Mouse (Mus musculus): Measurements from ENCODE around the gene Nkx6-1. TPM values are rescaled to one million over a fixed set of nuclear protein-coding genes. Genes with fewer than 3 reads are reported as not detected.

Nkx6-1 gene
- polyA plus RNA-seq, 1 experiment from 2014 or later, result 8.9 TPM

- Histone ChIP-seq H3K27me3 (ENCODE audit: control insufficient read depth, insufficient read depth, low read length) (peaks cover 95% of the 10 kb centered on the region), H3K36me3 (replicated peaks; ENCODE audit: control insufficient read depth, insufficient read depth) (no peaks in the 10 kb centered on the region), H3K9ac (no peak overlapping the region), H3K27ac (no peak overlapping the region), H3K4me1 (replicated peaks; ENCODE audit: control insufficient read depth, insufficient read depth, low read length) (no peaks in the 10 kb centered on the region), H3K4me3 (replicated peaks; ENCODE audit: low read length) (no peak overlapping the region), H3K9me3 (ENCODE audit: control insufficient read depth, low read length) (peaks cover 9% of the 10 kb centered on the region; the same call in 1 of the 2 replicates), H3K4me2 (replicated peaks) (0 out of 2 replicates have a peak overlapping the region, but pooled peaks have one; percentile 12)
- DNase-seq (ENCODE audit: low spot score) (no peak), ATAC-seq (ENCODE audit: low FRiP score) (no peak; the same call in 1 of the 2 replicates)
- WGBS, result 5% methylated on average over 53 of the region's 53 CpGs
These were observed 16.8 kb downstream of the Nkx6-1 start for GRCm38 (mm10) chr5:101647726-101648686.

DNA sequence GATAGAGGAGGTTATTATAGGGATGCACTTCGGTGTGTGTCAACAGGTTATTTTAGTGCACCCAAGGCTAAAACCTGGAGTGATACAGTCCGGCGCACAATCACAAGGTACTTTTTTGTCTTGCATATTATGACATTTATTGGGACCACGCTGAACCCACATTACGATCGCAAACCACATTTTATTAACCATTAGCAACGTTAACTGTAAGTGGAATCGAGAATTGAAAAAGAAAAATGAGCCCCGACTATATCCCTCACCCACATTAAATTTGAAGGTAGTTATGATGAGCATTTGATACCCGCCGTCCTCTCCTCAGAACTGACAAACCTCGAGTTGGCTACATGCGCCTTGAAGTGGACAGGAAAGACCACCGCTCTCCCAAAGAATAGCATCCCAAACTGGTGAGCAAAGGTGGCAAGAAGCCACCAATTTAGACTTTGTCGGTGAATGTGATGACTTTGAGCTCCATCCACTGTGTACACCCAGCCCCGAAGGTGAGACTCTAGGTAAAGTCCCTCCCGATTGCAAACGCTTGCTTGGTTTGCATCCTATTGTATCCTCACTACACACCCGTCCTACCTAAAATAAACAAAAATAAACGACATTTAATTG lies 17.7 kb downstream of the Nkx6-1 start:
- Histone ChIP-seq H3K4me2 (replicated peaks) (no peak overlapping the region), H3K9me3 (ENCODE audit: control insufficient read depth, low read length) (peaks cover 9% of the 10 kb centered on the region; the same call in 1 of the 2 replicates), H3K36me3 (replicated peaks; ENCODE audit: control insufficient read depth, insufficient read depth) (no peaks in the 10 kb centered on the region), H3K4me3 (replicated peaks; ENCODE audit: low read length) (no peak overlapping the region), H3K4me1 (replicated peaks; ENCODE audit: control insufficient read depth, insufficient read depth, low read length) (no peaks in the 10 kb centered on the region), H3K27ac (no peak overlapping the region), H3K9ac (no peak overlapping the region), H3K27me3 (ENCODE audit: control insufficient read depth, insufficient read depth, low read length) (peaks cover 97% of the 10 kb centered on the region)
- no peak for ATAC-seq (ENCODE audit: low FRiP score)
- WGBS, result 37% methylated on average over 20 of the region's 20 CpGs
- DNase-seq (ENCODE audit: low spot score), result no peak

- Histone ChIP-seq H3K4me1 (replicated peaks; ENCODE audit: control insufficient read depth, insufficient read depth, low read length) (no peaks in the 10 kb centered on the region), H3K27ac (no peak overlapping the region), H3K27me3 (ENCODE audit: control insufficient read depth, insufficient read depth, low read length) (peaks cover 95% of the 10 kb centered on the region), H3K36me3 (replicated peaks; ENCODE audit: control insufficient read depth, insufficient read depth) (no peaks in the 10 kb centered on the region), H3K4me3 (replicated peaks; ENCODE audit: low read length) (no peak overlapping the region), H3K4me2 (replicated peaks) (no peak overlapping the region), H3K9me3 (ENCODE audit: control insufficient read depth, low read length) (no peaks in the 10 kb centered on the region), H3K9ac (no peak overlapping the region)
- ATAC-seq (ENCODE audit: low FRiP score), result no peak
- DNase-seq (ENCODE audit: low spot score), result no peak
- 61% methylated on average over 8 of the region's 8 CpGs for WGBS
These were observed 19.7 kb downstream of the Nkx6-1 start for GRCm38 (mm10) chr5:101645071-101645470.

DNA sequence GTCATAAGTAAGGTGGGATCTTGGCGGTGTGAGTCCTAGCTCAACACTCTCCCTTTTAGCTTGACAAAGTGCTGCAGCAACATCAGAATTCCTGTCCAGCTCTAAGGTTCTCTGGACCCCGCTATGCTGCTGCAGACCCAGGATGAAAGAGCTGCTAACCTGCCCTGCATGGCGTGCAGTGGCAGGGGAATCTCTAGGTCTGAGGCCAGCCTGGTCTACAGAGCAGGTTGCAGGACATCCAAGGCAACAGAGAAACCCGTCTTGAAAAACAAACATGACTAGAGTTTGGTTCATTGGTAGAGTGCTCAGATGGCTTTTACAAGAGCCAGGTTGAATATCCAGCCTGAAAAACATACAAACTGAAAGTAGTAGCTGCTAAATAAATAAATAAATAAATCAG lies 26.7 kb downstream of the Nkx6-1 start:
- Histone ChIP-seq H3K9me3 (ENCODE audit: control insufficient read depth, low read length) (no peaks in the 10 kb centered on the region), H3K27me3 (ENCODE audit: control insufficient read depth, insufficient read depth, low read length) (peaks cover 67% of the 10 kb centered on the region), H3K27ac (no peak overlapping the region), H3K4me2 (replicated peaks) (no peak overlapping the region), H3K36me3 (replicated peaks; ENCODE audit: control insufficient read depth, insufficient read depth) (no peaks in the 10 kb centered on the region), H3K9ac (no peak overlapping the region), H3K4me1 (replicated peaks; ENCODE audit: control insufficient read depth, insufficient read depth, low read length) (no peaks in the 10 kb centered on the region), H3K4me3 (replicated peaks; ENCODE audit: low read length) (no peak overlapping the region)
- ATAC-seq (ENCODE audit: low FRiP score) (no peak), DNase-seq (ENCODE audit: low spot score) (no peak)
- 84% methylated on average over 4 of the region's 4 CpGs for WGBS

Other genes with a start within 250 kb of the Nkx6-1 start
- gene Cds1, start 100.1 kb upstream of the Nkx6-1 start, polyA plus RNA-seq (2014; fragmentation: Nextera tagmentation; extraction: Ambion mirVana), result 8.6 and 9.8 TPM in 2 replicates